Mouse (Mus musculus) liver, embryonic 14.5 days (tissue): Measurements from ENCODE around the gene Letmd1. TPM values are rescaled to one million over a fixed set of nuclear protein-coding genes. Genes with fewer than 3 reads are reported as not detected.

ENCODE experiments used
- ATAC-seq: fragments of 200-750 bp; cut with Nextera tagmentation; 2 replicates; pipeline ENCODE4 v1.8.0; 2017; ENCODE audit warnings: moderate number of reproducible peaks, mild to moderate bottlenecking, moderate library complexity; ENCODE audit not compliant: insufficient read depth
- DNase-seq, 3 experiments: peaks; one replicate each; pipeline ENCODE4 v3.0.0-alpha.2; 2012 to 2013; ENCODE audit warnings: low read depth in 3 of 3, low spot score in 3 of 3
- H3K27ac ChIP-seq: fragments of 300-500 bp; sonication (generic); 2 replicates; pipeline ENCODE4 v1.5.1; 2014; ENCODE audit warnings: moderate library complexity, mild to moderate bottlenecking, control low read depth, inconsistent platforms
- H3K27me3 ChIP-seq: fragments of 300-500 bp; sonication (generic); 2 replicates; pipeline ENCODE4 v1.6.1; 2014; ENCODE audit warnings: mild to moderate bottlenecking, low read length, moderate library complexity; ENCODE audit not compliant: control insufficient read depth, insufficient read depth
- H3K36me3 ChIP-seq: fragments of 300-500 bp; sonication (generic); replicated peaks from 2 replicates; pipeline ENCODE4 v1.6.1; 2014; ENCODE audit warnings: low read depth; ENCODE audit not compliant: control insufficient read depth, insufficient read depth
- H3K4me1 ChIP-seq, 2 experiments: fragments of 200-500 bp in 1 of 2; fragments of 300-500 bp in 1 of 2; sonication (generic) in 1 of 2; replicated peaks; 2 replicates each; pipeline ENCODE4 v1.6.1; 2012 to 2014; ENCODE audit warnings: antibody characterized with exemption in 1 of 2, inconsistent platforms in 1 of 2, low read length in 1 of 2; ENCODE audit not compliant: control insufficient read depth in 2 of 2, insufficient read depth in 2 of 2
- H3K4me2 ChIP-seq: fragments of 300-500 bp; sonication (generic); 2 replicates; pipeline ENCODE4 v1.6.1; 2014; ENCODE audit warnings: low read depth, mild to moderate bottlenecking, control low read depth, moderate library complexity
- H3K4me3 ChIP-seq, 2 experiments: fragments of 200-500 bp in 1 of 2; fragments of 300-500 bp in 1 of 2; sonication (generic) in 1 of 2; 2 replicates each; pipeline ENCODE4 v1.5.1; 2012 to 2014; ENCODE audit warnings: low read depth in 2 of 2, low read length in 2 of 2, mild to moderate bottlenecking in 2 of 2, control low read depth in 1 of 2, inconsistent platforms in 1 of 2, moderate library complexity in 1 of 2; ENCODE audit not compliant: insufficient read depth in 1 of 2
- H3K9ac ChIP-seq: fragments of 300-500 bp; sonication (generic); replicated peaks from 2 replicates; pipeline ENCODE4 v1.6.1; 2014; ENCODE audit warnings: mild to moderate bottlenecking, control low read depth, moderate library complexity
- H3K9me3 ChIP-seq: fragments of 300-500 bp; sonication (generic); 2 replicates; pipeline ENCODE4 v1.6.1; 2016; ENCODE audit warnings: low read length, mixed read lengths; ENCODE audit not compliant: control insufficient read depth
- CTCF ChIP-seq: IDR thresholded peaks from 2 replicates; pipeline ENCODE4 v1.5.1; 2016; ENCODE audit warnings: antibody characterized with exemption, low read depth, control low read depth
- EP300 ChIP-seq: IDR thresholded peaks from 2 replicates; pipeline ENCODE4 v1.6.1; 2016; ENCODE audit warnings: antibody characterized with exemption, low read depth
- WGBS: fragments of 180-500 bp; shearing (Covaris S2); extraction: QIAGEN DNeasy Blood & Tissue Kit; methylation state at CpG from one replicate; pipeline ENCODE4 v1.1.7; 2014; ENCODE audit not compliant: insufficient replicate concordance; 5-methylcytosine and 5-hydroxymethylcytosine counted together
- polyA plus RNA-seq, 2 experiments: library from polyadenylated mRNA; depleted of rRNA in 1 of 2; stranded (reverse) in 1 of 2; unstranded in 1 of 2; fragments of >200 nt; fragmentation: Nextera tagmentation in 1 of 2; extraction: Ambion mirVana in 1 of 2; gene quantifications; 2 replicates each; pipeline versions ENCODE4 v1.2.1 to v1.2.3; 2012 to 2014

Gene Letmd1
- polyA plus RNA-seq, 2 experiments, result 9.5 to 15.2 TPM

DNA sequence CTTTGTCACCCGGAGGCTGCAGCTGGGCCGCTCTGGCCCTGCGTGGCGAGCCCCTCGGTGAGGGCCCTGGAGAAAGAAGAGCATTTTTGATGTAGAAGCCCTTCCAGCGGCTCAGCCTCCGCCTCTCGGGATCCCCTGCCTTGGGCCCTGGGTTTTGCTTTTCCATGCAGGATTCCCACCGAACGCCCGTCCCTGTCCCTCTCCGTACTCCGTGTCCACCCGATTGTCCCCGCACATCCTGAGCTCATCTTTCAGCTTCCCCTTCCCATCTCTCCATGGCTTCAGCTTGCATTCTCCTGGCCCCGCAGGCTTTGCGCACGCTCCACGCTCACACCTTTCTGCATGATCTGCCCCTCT, 344 bp downstream of the Letmd1 start:
- peak overlapping the region; percentile 66 to 84 for H3K4me3 ChIP-seq
- peak; percentile 16; the same call in 1 of the 2 replicates for ATAC-seq

DNA sequence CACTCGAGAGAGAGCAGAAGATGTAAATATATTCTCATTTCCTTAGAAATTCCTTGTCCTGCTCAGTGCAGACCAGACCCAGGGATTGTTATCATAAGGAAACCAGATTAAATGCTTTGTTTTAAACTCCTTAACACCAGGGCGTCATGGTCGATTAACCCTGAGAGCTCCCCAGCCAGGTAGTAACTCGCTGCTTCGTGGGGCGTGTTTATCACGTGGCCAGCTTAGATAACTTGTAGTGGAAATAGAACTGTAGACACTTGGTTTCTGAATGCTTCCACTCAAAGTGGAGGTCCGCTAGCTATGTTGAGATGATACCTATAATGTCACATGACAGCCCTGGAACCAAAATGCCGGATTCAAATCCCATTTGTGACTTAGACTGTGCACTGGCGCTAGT, 1.2 kb downstream of the Letmd1 start:
- DNase-seq, result no peak
- Histone ChIP-seq H3K4me3 (peak overlapping the region in 1 of 2 experiments; percentile 66; a peak in 2 of 4 replicates), H3K9me3 (no peaks in the 10 kb centered on the region), H3K36me3 (no peaks in the 10 kb centered on the region), H3K4me1 (peaks cover 5 to 15% of the 10 kb centered on the region in 2 experiments), H3K9ac (no peak overlapping the region), H3K4me2 (peak overlapping the region; percentile 78), H3K27ac (no peak overlapping the region), H3K27me3 (no peaks in the 10 kb centered on the region)
- WGBS, result 41% methylated on average over 10 of the region's 10 CpGs
- TF ChIP-seq CTCF, result no peak
- no peak for TF ChIP-seq EP300
- ATAC-seq, result no peak

More for the DNA sequence above, 344 bp downstream of the Letmd1 start:
- Histone ChIP-seq H3K4me1 (peaks cover 5 to 15% of the 10 kb centered on the region in 2 experiments), H3K9me3 (no peaks in the 10 kb centered on the region), H3K36me3 (no peaks in the 10 kb centered on the region), H3K4me2 (peak overlapping the region; percentile 78), H3K27me3 (no peaks in the 10 kb centered on the region), H3K27ac (no peak overlapping the region), H3K9ac (peak overlapping the region; percentile 71)
- DNase-seq, result no peak
- TF ChIP-seq EP300, result no peak
- TF ChIP-seq CTCF, result no peak
- WGBS, result under 1% methylated on average over 19 of the region's 19 CpGs

DNA sequence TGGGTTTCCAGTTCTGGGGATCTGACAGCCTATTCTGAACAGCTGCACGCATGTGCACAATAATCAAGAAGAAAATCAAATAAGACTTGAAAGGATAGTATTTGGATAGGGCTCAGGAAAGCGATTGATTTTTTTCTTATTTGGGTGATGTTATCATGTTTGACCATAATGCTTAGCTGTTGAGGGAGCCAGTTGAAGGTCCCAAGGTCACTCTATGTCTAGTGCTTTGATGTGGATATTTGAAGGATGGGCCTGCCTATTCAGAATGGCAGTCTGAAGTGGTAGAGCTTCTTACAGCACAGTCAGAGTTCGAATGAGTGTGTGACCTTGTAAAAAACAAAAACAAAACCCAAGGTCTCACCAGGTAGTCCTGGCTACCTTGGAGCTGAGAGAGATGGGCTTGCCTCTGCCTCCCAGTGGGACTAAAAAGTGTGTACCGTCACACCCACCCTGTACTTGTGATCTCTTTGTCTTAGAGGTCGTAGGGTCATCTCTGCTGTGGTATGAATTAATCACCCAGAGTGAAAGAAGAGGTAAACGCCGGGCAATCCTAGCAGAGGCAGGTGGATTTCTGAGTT, 5.2 kb downstream of the Letmd1 start:
- no peak for TF ChIP-seq EP300
- no peak for TF ChIP-seq CTCF
- H3K27me3 ChIP-seq, result no peaks in the 10 kb centered on the region
- no peak overlapping the region for H3K4me2 ChIP-seq
- H3K9me3 ChIP-seq, result no peaks in the 10 kb centered on the region
- ATAC-seq (no peak), DNase-seq (no peak)
- 71% methylated on average over 7 of the region's 7 CpGs for WGBS
- H3K4me3 ChIP-seq, result no peak overlapping the region
- H3K36me3 ChIP-seq, result peaks cover 3% of the 10 kb centered on the region
- H3K27ac ChIP-seq, result no peak overlapping the region
- peaks cover 5 to 11% of the 10 kb centered on the region in 2 experiments for H3K4me1 ChIP-seq
- H3K9ac ChIP-seq, result no peak overlapping the region

DNA sequence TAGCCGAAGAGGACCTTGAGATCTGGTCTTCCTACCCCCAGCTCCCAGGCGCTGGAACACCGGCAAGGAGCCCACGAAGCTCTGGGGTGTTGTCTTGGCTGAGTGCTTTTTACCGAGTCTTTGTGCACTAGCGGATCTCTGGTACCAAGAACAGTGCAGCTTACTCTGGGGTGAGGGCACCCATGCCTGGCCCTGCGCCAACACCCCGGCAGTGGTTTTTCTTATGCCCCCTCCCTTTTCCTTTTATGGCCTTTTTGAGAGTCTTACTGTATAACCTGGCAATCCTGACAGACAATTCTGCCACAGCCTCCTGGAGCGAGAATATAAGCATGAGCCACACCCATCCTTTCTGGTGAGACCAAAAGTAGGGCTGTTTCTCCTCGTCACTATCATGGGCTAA, 9.5 kb downstream of the Letmd1 start:
- DNase-seq, result no peak
- no peaks in the 10 kb centered on the region for H3K27me3 ChIP-seq
- WGBS, result 74% methylated on average over 10 of the region's 10 CpGs
- no peaks in the 10 kb centered on the region for H3K4me1 ChIP-seq
- no peak overlapping the region for H3K9ac ChIP-seq
- H3K4me2 ChIP-seq, result no peak overlapping the region
- H3K4me3 ChIP-seq, result no peak overlapping the region
- H3K27ac ChIP-seq, result no peak overlapping the region
- no peak for TF ChIP-seq EP300
- TF ChIP-seq CTCF, result no peak
- H3K36me3 ChIP-seq, result peaks cover 4% of the 10 kb centered on the region
- no peak for ATAC-seq
- H3K9me3 ChIP-seq, result no peaks in the 10 kb centered on the region

GRCm38 (mm10) chr15:100478925-100479324, 10.1 kb downstream of the Letmd1 start:
- no peak for TF ChIP-seq EP300
- TF ChIP-seq CTCF, result no peak
- Histone ChIP-seq H3K4me1 (no peaks in the 10 kb centered on the region), H3K4me3 (no peak overlapping the region), H3K36me3 (peaks cover 4% of the 10 kb centered on the region), H3K9ac (no peak overlapping the region), H3K27me3 (no peaks in the 10 kb centered on the region), H3K4me2 (no peak overlapping the region), H3K9me3 (no peaks in the 10 kb centered on the region), H3K27ac (no peak overlapping the region)
- no peak for ATAC-seq
- whole genome bisulfite sequencing, result 72% methylated on average over 4 of the region's 4 CpGs
- no peak for DNase-seq
